8 mouse cellular contexts compared by ENCODE assay signal in genomic region chr7:99182432-99183172, GRCm38 (mm10). TPM values are rescaled to one million over a fixed set of nuclear protein-coding genes. Genes with fewer than 3 reads are reported as not detected.
DNase-seq lines count a peak whose midpoint lies in the region; ATAC-seq lines count a peak whose summit lies in the region.

Gene Dgat2, minus strand, starts transcription at chr7:99182719.

- H3K27me3 ChIP-seq in hindbrain, embryonic 13.5 days: peaks cover 25% of the 10 kb centered on the region

- under 1% methylated on average over 63 of the region's 63 CpGs for WGBS in hindbrain, embryonic 13.5 days

- H3K9ac ChIP-seq in hindbrain, embryonic 13.5 days: peak within 1 kb of the TSS; percentile 91

- no peaks in the 10 kb centered on the region for H3K36me3 ChIP-seq in hindbrain, embryonic 13.5 days

- ATAC-seq in hindbrain, embryonic 13.5 days (ENCODE audit: low FRiP score): peak; percentile 95

- no peaks in the 10 kb centered on the region for H3K9me3 ChIP-seq in hindbrain, embryonic 13.5 days

- peaks cover 24% of the 10 kb centered on the region for H3K4me1 ChIP-seq in hindbrain, embryonic 13.5 days (replicated peaks)

- peak within 1 kb of the TSS; percentile 76 for H3K4me3 ChIP-seq in hindbrain, embryonic 13.5 days

- peak within 1 kb of the TSS; percentile 93 for H3K4me2 ChIP-seq in hindbrain, embryonic 13.5 days

- H3K27ac ChIP-seq in hindbrain, embryonic 13.5 days: peak within 1 kb of the TSS; percentile 80

- peak; percentile 90 for DNase-seq in NIH3T3 (ENCODE audit: low read depth)
- peak; percentile 97 to 98 for DNase-seq in cerebellum, postnatal 10 days
- peak; percentile 86 to 92 for DNase-seq in frontal cortex, postnatal 14 days (ENCODE audit: low spot score in 2 of 2)
- peak; percentile 91 to 95 for DNase-seq in layer of hippocampus, postnatal 25 days (ENCODE audit: extremely low spot score in 1 of 2, low spot score in 1 of 2)
- DNase-seq in lung, postnatal 25 days (ENCODE audit: low spot score): peak; percentile 89
- DNase-seq in retina, embryonic 14.5 days (ENCODE audit: low spot score): peak; percentile 94
- peak; percentile 96 for DNase-seq in thymus, postnatal 4 days

RNA-seq across cellular contexts. Expression of gene Dgat2, which starts in this region (rescaled TPM):
- 12.6 and 13.0 TPM in 2 replicates for polyA plus RNA-seq in hindbrain, embryonic 13.5 days (2015; fragmentation: Nextera tagmentation; extraction: Ambion mirVana)
- 100 to 1,000 TPM; 100 to 121 TPM for total RNA-seq in layer of hippocampus, postnatal 25 days (2021)

Comparison
In these comparisons a context has a peak if more than half of its experiments do, and no peak if none do; other contexts are left out.
1. Peak in every context shown above with its lines: DNase-seq, ATAC-seq, H3K4me3 ChIP-seq and H3K27ac ChIP-seq.